Mouse (Mus musculus) erythroblast, embryonic 14.5 days (primary cell): Measurements from ENCODE around the gene Zfp821. TPM values are rescaled to one million over a fixed set of nuclear protein-coding genes. Genes with fewer than 3 reads are reported as not detected.
A peak's percentile ranks its signal among the peaks of the same experiment; 100 is the strongest.

Experiments used
- H3K27me3 ChIP-seq: 2 replicates; pipeline ENCODE4 v1.6.1; 2012; ENCODE audit warnings: inconsistent platforms; ENCODE audit not compliant: control insufficient read depth
- H3K36me3 ChIP-seq: 2 replicates; pipeline ENCODE4 v1.6.1; 2012; ENCODE audit warnings: mild to moderate bottlenecking, inconsistent platforms; ENCODE audit not compliant: control insufficient read depth
- H3K4me1 ChIP-seq: 2 replicates; pipeline ENCODE4 v1.6.1; 2012; ENCODE audit warnings: inconsistent platforms; ENCODE audit not compliant: control insufficient read depth
- H3K4me3 ChIP-seq: replicated peaks from 2 replicates; pipeline ENCODE3; 2012; ENCODE audit warnings: moderate library complexity, mild to moderate bottlenecking, inconsistent platforms
- H3K9me3 ChIP-seq: 2 replicates; pipeline ENCODE4 v1.6.1; 2012; ENCODE audit warnings: low read length, inconsistent platforms, mixed read lengths; ENCODE audit not compliant: control insufficient read depth
- GATA1 ChIP-seq: IDR thresholded peaks from 2 replicates; pipeline ENCODE4 v1.6.1; 2012; ENCODE audit warnings: low read length, inconsistent platforms, mixed read lengths
- TAL1 ChIP-seq: IDR thresholded peaks from 3 replicates; pipeline ENCODE4 v1.6.1; 2012; ENCODE audit warnings: low read length, inconsistent platforms, mixed read lengths
- polyA plus RNA-seq: library from polyadenylated mRNA; stranded (reverse); fragments of >175 nt; gene quantifications from 2 replicates; pipeline ENCODE4 v1.2.3, GENCODE M21; 2012

Gene Zfp821
- polyA plus RNA-seq, 1 experiment: 2.5 TPM

GRCm38 (mm10) chr8:109706076-109706873 lies 929 bp downstream of the Zfp821 start:
- Histone ChIP-seq H3K4me3 (peak overlapping the region; percentile 86), H3K27me3 (peaks cover 33% of the 10 kb centered on the region), H3K36me3 (peaks cover 38% of the 10 kb centered on the region), H3K9me3 (no peaks in the 10 kb centered on the region), H3K4me1 (peaks cover 34% of the 10 kb centered on the region)
- TF ChIP-seq TAL1: no peak
- no peak for TF ChIP-seq GATA1

DNA sequence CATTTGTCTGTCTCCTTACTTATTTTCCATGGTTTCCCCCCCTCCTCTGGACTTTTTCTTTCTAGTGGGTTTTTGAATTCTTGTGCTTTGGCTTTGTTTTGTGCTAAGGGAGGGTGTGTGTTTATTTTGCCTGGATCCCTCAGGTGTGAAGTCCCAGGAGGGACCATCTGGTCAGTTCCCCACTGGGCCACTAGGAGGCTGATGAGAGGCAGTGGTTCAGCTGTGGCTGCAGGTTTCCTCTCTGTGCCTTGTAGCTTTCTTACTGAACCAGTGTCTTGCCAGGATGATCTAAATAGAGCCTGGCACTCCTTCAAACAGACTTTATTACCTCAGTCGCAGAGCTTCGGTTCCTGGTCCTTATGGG lies 1.5 kb downstream of the Zfp821 start:
- Histone ChIP-seq H3K27me3 (peaks cover 29% of the 10 kb centered on the region), H3K36me3 (peaks cover 44% of the 10 kb centered on the region), H3K4me3 (peak overlapping the region; percentile 86), H3K9me3 (no peaks in the 10 kb centered on the region), H3K4me1 (peaks cover 34% of the 10 kb centered on the region)
- TF ChIP-seq TAL1 (no peak), GATA1 (no peak)

DNA sequence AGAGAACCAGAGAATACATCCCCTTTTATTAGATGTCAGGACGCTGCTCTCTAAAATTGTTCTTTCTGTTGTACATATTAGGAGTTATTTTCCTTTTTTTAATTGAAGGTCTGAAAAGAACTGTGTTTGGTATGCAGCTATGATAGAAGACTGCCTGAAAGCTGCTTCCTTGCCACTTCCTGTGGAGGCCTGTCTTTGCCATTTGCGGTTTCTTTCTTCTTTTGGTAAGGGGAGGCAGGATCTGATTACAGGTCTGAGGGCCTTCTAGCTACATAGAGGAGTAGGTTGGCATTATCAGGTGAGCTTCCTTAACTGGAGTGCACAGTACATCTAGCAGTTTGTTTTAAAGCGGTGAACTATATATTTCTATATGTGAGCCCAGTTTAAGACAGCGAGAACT lies 2.6 kb downstream of the Zfp821 start:
- H3K36me3 ChIP-seq: peaks cover 55% of the 10 kb centered on the region
- TF ChIP-seq TAL1: no peak
- TF ChIP-seq GATA1: no peak

GRCm38 (mm10) chr8:109712521-109712920 lies 7.2 kb downstream of the Zfp821 start:
- Histone ChIP-seq H3K27me3 (no peaks in the 10 kb centered on the region), H3K4me3 (no peak overlapping the region), H3K36me3 (peaks cover 92% of the 10 kb centered on the region), H3K9me3 (no peaks in the 10 kb centered on the region), H3K4me1 (peaks cover 2% of the 10 kb centered on the region)
- TF ChIP-seq TAL1 (no peak), GATA1 (no peak)

More for the DNA sequence above, 2.6 kb downstream of the Zfp821 start:
- Histone ChIP-seq H3K4me1 (peaks cover 34% of the 10 kb centered on the region), H3K4me3 (no peak overlapping the region), H3K9me3 (no peaks in the 10 kb centered on the region), H3K27me3 (peaks cover 18% of the 10 kb centered on the region)

DNA sequence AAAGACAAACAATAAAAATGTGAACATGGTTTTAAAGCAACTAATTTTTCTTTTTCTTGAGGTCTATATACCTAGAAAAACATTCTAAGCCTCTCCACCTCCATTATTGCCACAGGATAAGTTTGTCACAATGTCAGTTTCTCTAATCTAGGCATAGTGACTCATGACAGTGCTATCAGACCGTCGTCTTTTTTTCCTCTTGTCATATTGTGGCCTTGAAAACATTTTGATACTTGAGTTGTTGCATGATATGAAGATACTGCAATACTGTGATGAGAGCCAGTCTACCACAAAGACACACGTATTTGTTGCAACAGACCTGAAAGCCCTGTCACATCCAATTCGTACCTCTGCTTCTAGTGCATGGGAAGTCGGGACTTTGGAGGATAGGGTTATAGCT lies 9.6 kb downstream of the Zfp821 start:
- Histone ChIP-seq H3K4me3 (no peak overlapping the region), H3K4me1 (no peaks in the 10 kb centered on the region; the same call in 1 of the 2 replicates), H3K9me3 (no peaks in the 10 kb centered on the region), H3K36me3 (peaks cover 91% of the 10 kb centered on the region), H3K27me3 (no peaks in the 10 kb centered on the region)
- no peak for TF ChIP-seq TAL1
- no peak for TF ChIP-seq GATA1

GRCm38 (mm10) chr8:109725106-109725505 lies 19.8 kb downstream of the Zfp821 start:
- H3K4me3 ChIP-seq: no peak overlapping the region
- H3K9me3 ChIP-seq: no peaks in the 10 kb centered on the region
- no peaks in the 10 kb centered on the region for H3K27me3 ChIP-seq
- H3K4me1 ChIP-seq: no peaks in the 10 kb centered on the region
- H3K36me3 ChIP-seq: peaks cover 75% of the 10 kb centered on the region
- no peak for TF ChIP-seq TAL1
- no peak for TF ChIP-seq GATA1

DNA sequence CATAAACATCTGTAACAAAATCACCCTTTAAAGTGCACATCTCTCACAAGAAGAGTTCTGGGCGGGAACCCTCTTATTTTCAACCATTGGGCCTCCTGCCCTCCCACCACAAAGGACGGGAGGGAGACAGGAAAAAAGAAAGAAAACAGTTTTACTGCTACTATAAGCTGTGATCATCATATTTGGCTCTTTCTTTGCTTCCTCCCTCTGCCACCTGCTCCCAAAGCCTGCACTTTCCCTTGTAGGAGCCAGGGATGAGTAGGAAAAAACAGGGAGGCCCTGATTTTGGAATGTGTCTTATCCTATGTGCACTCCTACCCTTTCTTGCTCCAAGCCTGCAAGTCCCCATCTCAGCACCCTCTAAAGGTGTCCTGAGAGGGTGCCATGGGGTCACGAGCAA lies 25.7 kb downstream of the Zfp821 start:
- H3K9me3 ChIP-seq: no peaks in the 10 kb centered on the region
- H3K36me3 ChIP-seq: peaks cover 61% of the 10 kb centered on the region
- no peak overlapping the region for H3K4me3 ChIP-seq
- H3K4me1 ChIP-seq: peaks cover under 1% of the 10 kb centered on the region
- no peaks in the 10 kb centered on the region for H3K27me3 ChIP-seq
- no peak for TF ChIP-seq TAL1
- TF ChIP-seq GATA1: no peak

GRCm38 (mm10) chr8:109734018-109734417 lies 28.7 kb downstream of the Zfp821 start:
- H3K36me3 ChIP-seq: peaks cover 45% of the 10 kb centered on the region

GRCm38 (mm10) chr8:109736819-109737218 lies 31.5 kb downstream of the Zfp821 start:
- no peaks in the 10 kb centered on the region for H3K27me3 ChIP-seq
- H3K9me3 ChIP-seq: no peaks in the 10 kb centered on the region
- peaks cover 34% of the 10 kb centered on the region for H3K36me3 ChIP-seq
- TF ChIP-seq GATA1: no peak
- TF ChIP-seq TAL1: no peak
- peaks cover 18% of the 10 kb centered on the region for H3K4me1 ChIP-seq
- peak overlapping the region; percentile 97 for H3K4me3 ChIP-seq

More at GRCm38 (mm10) chr8:109734018-109734417, 28.7 kb downstream of the Zfp821 start:
- Histone ChIP-seq H3K9me3 (no peaks in the 10 kb centered on the region), H3K27me3 (no peaks in the 10 kb centered on the region), H3K4me1 (peaks cover 18% of the 10 kb centered on the region), H3K4me3 (no peak overlapping the region)
- TF ChIP-seq TAL1 (no peak), GATA1 (no peak)
